Mouse (Mus musculus) embryonic fibroblast, embryonic 13.5 days (primary cell): ENCODE measurements at regions not wholly inside any gene's neighbourhood (a gene's known extent, or its start where the extent isn't known, plus 50 kb on each side); places are given as distances from the start of the nearest gene placed in this dataset.

Experiments used
- CTCF ChIP-seq: IDR thresholded peaks from 2 replicates; pipeline ENCODE4 v1.5.1; 2011; ENCODE audit warnings: mild to moderate bottlenecking, control low read depth, low read length, moderate library complexity, borderline replicate concordance; ENCODE audit not compliant: insufficient read depth
- POLR2A ChIP-seq: IDR thresholded peaks from 2 replicates; pipeline ENCODE4 v1.6.1; 2011; ENCODE audit warnings: low read depth, mild to moderate bottlenecking, control low read depth, low read length, moderate library complexity

DNA sequence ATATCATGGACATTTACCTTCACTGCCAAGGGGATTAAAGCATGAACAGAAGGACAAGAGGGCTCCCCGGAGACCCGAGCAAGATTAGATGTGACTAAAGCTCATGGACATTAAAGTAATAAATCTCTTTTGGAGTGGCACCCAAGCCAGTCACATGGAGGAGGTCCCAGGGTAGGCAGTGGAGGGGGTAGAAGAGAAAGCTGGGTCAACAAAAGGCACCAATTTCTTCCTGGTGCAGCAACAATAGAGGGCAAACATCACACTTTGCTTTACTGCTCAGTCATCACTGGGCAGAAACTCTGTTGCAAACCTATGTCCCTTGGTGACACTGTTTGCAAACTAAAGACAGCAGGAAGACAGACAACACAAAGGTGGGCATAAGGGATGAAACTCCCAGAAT, 131.0 kb upstream of the Irs2 start:
- TF ChIP-seq POLR2A (no peak), CTCF (no peak)
